Mouse (Mus musculus) forebrain, embryonic 16.5 days (tissue): ENCODE measurements around the gene Ube2l3. TPM values are rescaled to one million over a fixed set of nuclear protein-coding genes. Genes with fewer than 3 reads are reported as not detected.
A peak's percentile ranks its signal among the peaks of the same experiment; 100 is the strongest.

ENCODE experiments used
- ATAC-seq: fragments of 200-750 bp; cut with Nextera tagmentation; 2 replicates; pipeline ENCODE4 v1.8.0; 2017; ENCODE audit warnings: mild to moderate bottlenecking, moderate library complexity
- H3K27ac ChIP-seq: fragments of 300-500 bp; sonication (generic); 2 replicates; pipeline ENCODE4 v1.5.1; 2014; ENCODE audit warnings: low read length, control low read depth
- H3K27me3 ChIP-seq: fragments of 300-500 bp; sonication (generic); replicated peaks from 2 replicates; pipeline ENCODE4 v1.6.1; 2014; ENCODE audit warnings: low read length; ENCODE audit not compliant: control insufficient read depth, insufficient read depth
- H3K36me3 ChIP-seq: fragments of 300-500 bp; sonication (generic); 2 replicates; pipeline ENCODE4 v1.6.1; 2014; ENCODE audit not compliant: control insufficient read depth, insufficient read depth
- H3K4me1 ChIP-seq: fragments of 300-500 bp; sonication (generic); replicated peaks from 2 replicates; pipeline ENCODE4 v1.6.1; 2014; ENCODE audit warnings: low read length; ENCODE audit not compliant: control insufficient read depth, insufficient read depth
- H3K4me2 ChIP-seq: fragments of 300-500 bp; sonication (generic); 2 replicates; pipeline ENCODE4 v1.6.1; 2014; ENCODE audit warnings: mild to moderate bottlenecking, low read length, control low read depth
- H3K4me3 ChIP-seq: fragments of 300-500 bp; sonication (generic); replicated peaks from 2 replicates; pipeline ENCODE4 v1.5.1; 2014; ENCODE audit warnings: mild to moderate bottlenecking, low read length, control low read depth
- H3K9ac ChIP-seq: fragments of 300-500 bp; sonication (generic); replicated peaks from 2 replicates; pipeline ENCODE4 v1.6.1; 2014; ENCODE audit warnings: low read depth, low read length, control low read depth
- H3K9me3 ChIP-seq: fragments of 300-500 bp; sonication (generic); 2 replicates; pipeline ENCODE4 v1.6.1; 2016; ENCODE audit warnings: low read length; ENCODE audit not compliant: control insufficient read depth
- WGBS: fragments of 180-500 bp; shearing (Covaris S2); extraction: QIAGEN DNeasy Blood & Tissue Kit; methylation state at CpG from one replicate; pipeline ENCODE4 v1.1.7; 2014; 5-methylcytosine and 5-hydroxymethylcytosine counted together
- polyA plus RNA-seq: library from polyadenylated mRNA; unstranded; fragments of >200 nt; fragmentation: Nextera tagmentation; extraction: Ambion mirVana; gene quantifications from 2 replicates; pipeline ENCODE4 v1.2.1, GENCODE M21; 2015

Gene Ube2l3
- polyA plus RNA-seq, 1 experiment from 2014 or later, result 298 TPM

- Histone ChIP-seq H3K4me2 (no peak overlapping the region), H3K27me3 (no peaks in the 10 kb centered on the region), H3K9ac (no peak overlapping the region), H3K9me3 (no peaks in the 10 kb centered on the region), H3K4me1 (no peaks in the 10 kb centered on the region), H3K27ac (no peak overlapping the region), H3K36me3 (no peaks in the 10 kb centered on the region), H3K4me3 (no peak overlapping the region)
- 72% methylated on average over 8 of the region's 8 CpGs for WGBS
- no peak for ATAC-seq
These were observed 14.6 kb upstream of the Ube2l3 start for GRCm38 (mm10) chr16:17216934-17217633.

- Histone ChIP-seq H3K9me3 (no peaks in the 10 kb centered on the region), H3K9ac (peak overlapping the region; percentile 84), H3K4me1 (peaks cover 20% of the 10 kb centered on the region), H3K4me3 (peak overlapping the region; percentile 74), H3K27me3 (0 out of 2 replicates have a peak, but pooled peaks cover 3% of the 10 kb centered on the region), H3K36me3 (no peaks in the 10 kb centered on the region), H3K4me2 (peak overlapping the region; percentile 82), H3K27ac (no peak overlapping the region; the same call in 1 of the 2 replicates)
- peak; percentile 71 for ATAC-seq
- WGBS, result 8% methylated on average over 48 of the region's 48 CpGs
These were observed 7.8 kb upstream of the Ube2l3 start for GRCm38 (mm10) chr16:17209981-17210838.

- 1% methylated on average over 37 of the region's 37 CpGs for WGBS
- peak overlapping the region; percentile 87 for H3K27ac ChIP-seq
- peaks cover 20% of the 10 kb centered on the region for H3K4me1 ChIP-seq
- H3K36me3 ChIP-seq, result no peaks in the 10 kb centered on the region
- peak overlapping the region; percentile 84 for H3K9ac ChIP-seq
- 0 out of 2 replicates have a peak, but pooled peaks cover 3% of the 10 kb centered on the region for H3K27me3 ChIP-seq
- peak; percentile 6; the same call in 1 of the 2 replicates for ATAC-seq
- H3K4me3 ChIP-seq, result peak overlapping the region; percentile 74
- H3K9me3 ChIP-seq, result no peaks in the 10 kb centered on the region
- H3K4me2 ChIP-seq, result peak overlapping the region; percentile 82
These were observed 7.0 kb upstream of the Ube2l3 start for GRCm38 (mm10) chr16:17209404-17209960.

GRCm38 (mm10) chr16:17208389-17209361 lies 6.2 kb upstream of the Ube2l3 start, which contains the start of gene Rimbp3:
TSS of gene Rimbp3 (plus strand) at chr16:17208603.
- peak; percentile 80 for ATAC-seq
- Histone ChIP-seq H3K9ac (peak within 1 kb of the TSS; percentile 84), H3K4me1 (peaks cover 20% of the 10 kb centered on the region), H3K4me2 (peak within 1 kb of the TSS; percentile 82), H3K4me3 (peak within 1 kb of the TSS; percentile 74), H3K27me3 (0 out of 2 replicates have a peak, but pooled peaks cover 3% of the 10 kb centered on the region), H3K36me3 (no peaks in the 10 kb centered on the region), H3K9me3 (no peaks in the 10 kb centered on the region), H3K27ac (peak within 1 kb of the TSS; percentile 87)
- under 1% methylated on average over 85 of the region's 85 CpGs for WGBS

DNA sequence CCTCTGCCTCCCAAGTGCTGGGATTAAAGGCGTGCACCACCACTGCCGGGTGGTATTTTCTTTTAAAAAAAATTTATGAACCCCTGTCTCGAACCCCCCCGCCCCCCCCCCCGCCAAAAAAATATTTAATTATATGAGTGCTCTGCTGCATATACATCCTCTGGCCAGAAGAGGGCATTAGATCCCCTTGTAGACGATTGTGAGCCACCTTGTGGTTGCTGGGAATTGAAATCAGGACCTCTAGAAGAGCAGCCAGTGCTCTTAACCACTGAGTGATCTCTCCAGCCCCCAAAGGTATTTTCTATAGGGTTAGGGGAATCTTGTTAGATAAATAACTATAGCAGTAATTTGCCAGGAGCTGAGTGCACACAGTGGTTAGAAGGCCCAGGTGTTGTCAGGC lies 2.5 kb upstream of the Ube2l3 start:
- H3K9ac ChIP-seq, result no peak overlapping the region
- 3% methylated on average over 6 of the region's 6 CpGs for WGBS

DNA sequence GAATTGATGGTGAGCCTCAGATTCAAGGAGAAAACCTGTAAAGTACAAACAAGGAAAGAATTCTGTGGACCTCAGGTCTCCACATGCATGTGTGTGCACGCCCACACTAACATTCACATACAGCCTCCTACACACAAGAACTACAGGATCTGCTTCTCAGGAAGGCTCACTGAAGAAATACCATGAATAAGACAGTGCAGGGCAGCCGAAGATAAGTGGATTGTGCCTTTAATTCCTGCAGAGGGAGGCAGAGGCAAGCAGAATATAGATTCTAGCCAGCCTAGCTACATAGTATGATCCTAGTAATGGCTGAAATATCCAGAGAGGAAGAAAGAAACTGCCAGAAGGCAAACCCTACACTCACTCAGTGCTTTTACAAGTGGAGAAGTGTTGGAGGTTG lies 472 bp downstream of the Ube2l3 start:
- H3K4me3 ChIP-seq, result no peak overlapping the region
- peak; percentile 45; the same call in 1 of the 2 replicates for ATAC-seq
- H3K9ac ChIP-seq, result no peak overlapping the region

More for the DNA sequence above, 2.5 kb upstream of the Ube2l3 start:
- no peaks in the 10 kb centered on the region for H3K36me3 ChIP-seq
- no peak for ATAC-seq
- peaks cover 17% of the 10 kb centered on the region for H3K4me1 ChIP-seq
- no peak overlapping the region for H3K4me2 ChIP-seq
- H3K27ac ChIP-seq, result no peak overlapping the region
- no peaks in the 10 kb centered on the region for H3K9me3 ChIP-seq
- 0 out of 2 replicates have a peak, but pooled peaks cover 3% of the 10 kb centered on the region for H3K27me3 ChIP-seq
- no peak overlapping the region for H3K4me3 ChIP-seq

DNA sequence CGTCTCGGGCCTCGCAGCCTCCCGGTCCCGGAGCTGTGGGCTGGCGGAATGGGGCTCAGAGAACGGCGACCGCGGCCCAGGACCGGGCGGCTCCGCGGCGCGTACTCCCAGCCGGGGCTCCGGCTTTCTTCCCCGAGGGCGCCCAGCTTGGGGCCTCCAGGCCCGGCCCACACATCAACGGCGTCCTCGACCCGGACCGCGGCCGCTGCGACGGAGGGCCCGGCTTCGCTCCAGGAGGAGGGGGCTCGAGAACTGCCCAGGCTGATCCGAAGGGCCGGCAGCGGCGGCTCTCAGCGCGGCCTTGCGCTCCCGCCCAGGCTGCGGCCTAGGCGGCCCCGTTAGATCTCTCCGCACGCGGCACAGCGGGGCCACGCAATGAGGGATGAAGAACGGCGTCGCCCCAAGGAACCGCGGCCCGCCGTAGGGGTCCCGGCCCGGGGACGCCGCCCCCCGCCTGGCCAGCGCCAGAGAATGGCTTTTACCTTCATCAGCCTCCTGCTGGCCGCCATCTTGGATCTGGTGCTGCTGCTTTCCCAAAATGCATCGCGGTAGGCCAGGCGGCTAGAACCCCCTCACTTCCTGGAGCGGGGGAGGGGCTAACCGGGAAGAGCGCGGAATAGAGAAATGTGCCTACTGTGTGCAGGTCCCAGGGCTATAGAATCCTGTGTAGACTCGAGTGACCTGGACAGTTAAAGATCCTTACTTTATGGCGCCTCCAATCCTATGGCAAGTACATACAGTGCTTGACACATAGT lies 1.3 kb downstream of the Ube2l3 start:
- peak overlapping the region; percentile 74 for H3K4me3 ChIP-seq
- peak; percentile 86 for ATAC-seq
- peaks cover 14% of the 10 kb centered on the region for H3K4me1 ChIP-seq
- peak overlapping the region; percentile 66 for H3K27ac ChIP-seq
- no peaks in the 10 kb centered on the region for H3K36me3 ChIP-seq
- no peaks in the 10 kb centered on the region for H3K9me3 ChIP-seq
- H3K9ac ChIP-seq, result peak overlapping the region; percentile 98
- under 1% methylated on average over 72 of the region's 72 CpGs for WGBS
- H3K27me3 ChIP-seq, result no peaks in the 10 kb centered on the region
- H3K4me2 ChIP-seq, result peak overlapping the region; percentile 77

More for the DNA sequence above, 472 bp downstream of the Ube2l3 start:
- H3K4me2 ChIP-seq, result no peak overlapping the region
- no peak overlapping the region for H3K27ac ChIP-seq
- no peaks in the 10 kb centered on the region for H3K36me3 ChIP-seq
- peaks cover 14% of the 10 kb centered on the region for H3K4me1 ChIP-seq
- WGBS, result 65% methylated on average over 2 of the region's 2 CpGs
- H3K27me3 ChIP-seq, result no peaks in the 10 kb centered on the region
- H3K9me3 ChIP-seq, result no peaks in the 10 kb centered on the region
